Mouse (Mus musculus): ENCODE measurements around the gene Zbtb2. TPM values are rescaled to one million over a fixed set of nuclear protein-coding genes. Genes with fewer than 3 reads are reported as not detected.

The Zbtb2 gene
- polyA plus RNA-seq, 1 experiment from 2014 or later, result 14.5 TPM

DNA sequence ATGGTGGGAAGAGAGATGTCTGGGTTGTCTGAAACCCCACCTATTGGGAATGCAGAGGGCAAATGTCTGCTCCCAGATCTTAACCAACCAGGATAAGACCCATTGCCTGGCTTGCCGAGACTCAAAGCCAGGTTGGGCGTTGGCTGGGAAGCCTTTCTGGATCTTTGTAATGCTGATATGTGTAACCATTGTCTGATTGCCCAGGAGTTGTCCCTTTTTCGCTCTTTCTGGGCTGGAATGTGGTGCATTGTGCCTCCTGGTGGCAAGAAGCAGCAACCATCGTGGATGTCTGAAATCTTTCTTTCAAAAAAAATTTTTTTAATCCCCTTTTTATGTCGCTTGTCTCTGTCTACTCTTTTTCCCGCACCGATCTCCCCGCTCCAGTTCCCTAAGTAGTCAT is 54.6 kb downstream of the Zbtb2 start:
- Histone ChIP-seq H3K9ac (replicated peaks; ENCODE audit: low read depth, low read length) (no peak overlapping the region), H3K36me3 (ENCODE audit: control insufficient read depth, insufficient read depth, low read length) (no peaks in the 10 kb centered on the region), H3K27ac (ENCODE audit: low read length) (peak overlapping the region; percentile 68; the same call in 1 of the 2 replicates), H3K4me3 (ENCODE audit: low read depth, low read length) (peak overlapping the region; percentile 38; the same call in 1 of the 2 replicates), H3K27me3 (ENCODE audit: control insufficient read depth, insufficient read depth, low read length) (no peaks in the 10 kb centered on the region), H3K4me1 (ENCODE audit: control insufficient read depth, insufficient read depth, low read length) (0 out of 2 replicates have a peak, but pooled peaks cover 9% of the 10 kb centered on the region), H3K4me2 (replicated peaks; ENCODE audit: low read depth, low read length) (peak overlapping the region; percentile 60), H3K9me3 (ENCODE audit: control insufficient read depth, low read depth, low read length) (no peaks in the 10 kb centered on the region)
- WGBS, result 16% methylated on average over 8 of the region's 8 CpGs
- no peak for ATAC-seq (ENCODE audit: insufficient number of reproducible peaks, insufficient read depth, low FRiP score, low read depth)

DNA sequence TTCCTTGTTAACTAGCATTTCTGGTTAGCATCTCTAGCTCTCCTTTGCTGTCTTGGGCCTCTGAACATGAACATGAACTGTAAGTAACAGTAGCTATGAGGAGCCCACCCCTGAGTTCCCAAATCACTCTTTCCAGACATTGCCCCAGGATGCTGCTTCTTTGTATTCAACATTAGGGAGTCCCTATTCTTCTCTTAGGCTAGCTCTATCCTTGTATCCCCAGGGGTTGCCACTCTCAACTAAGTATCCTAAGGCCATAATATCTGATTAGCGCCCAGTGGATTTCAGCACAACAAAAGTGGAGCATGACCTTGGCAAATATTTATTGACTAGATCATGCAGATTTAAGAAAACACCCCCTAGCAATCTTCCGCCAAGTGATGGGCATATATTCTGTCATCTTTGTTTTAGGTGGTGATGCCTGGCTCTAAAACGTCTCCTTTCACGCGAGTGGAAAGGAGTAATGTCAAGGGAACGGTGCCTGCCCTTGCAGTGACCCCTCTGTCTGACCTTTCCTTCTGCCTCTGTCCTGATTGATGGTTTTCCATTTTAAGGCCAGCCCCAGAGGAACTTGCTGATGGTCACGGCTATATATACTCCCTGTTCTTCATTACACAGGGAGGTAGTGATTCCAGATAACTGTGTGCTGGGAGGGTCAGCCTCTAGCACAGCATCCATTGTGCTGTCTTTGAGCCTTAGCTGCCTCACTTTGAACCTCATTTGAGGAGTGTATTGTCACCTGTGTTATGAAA is 55.5 kb downstream of the Zbtb2 start:
- Histone ChIP-seq H3K4me1 (ENCODE audit: control insufficient read depth, insufficient read depth, low read length) (0 out of 2 replicates have a peak, but pooled peaks cover 9% of the 10 kb centered on the region), H3K9ac (replicated peaks; ENCODE audit: low read depth, low read length) (no peak overlapping the region), H3K36me3 (ENCODE audit: control insufficient read depth, insufficient read depth, low read length) (no peaks in the 10 kb centered on the region), H3K4me2 (replicated peaks; ENCODE audit: low read depth, low read length) (no peak overlapping the region), H3K27ac (ENCODE audit: low read length) (no peak overlapping the region), H3K27me3 (ENCODE audit: control insufficient read depth, insufficient read depth, low read length) (no peaks in the 10 kb centered on the region), H3K9me3 (ENCODE audit: control insufficient read depth, low read depth, low read length) (no peaks in the 10 kb centered on the region), H3K4me3 (ENCODE audit: low read depth, low read length) (no peak overlapping the region)
- WGBS, result 54% methylated on average over 7 of the region's 7 CpGs
- ATAC-seq (ENCODE audit: insufficient number of reproducible peaks, insufficient read depth, low FRiP score, low read depth), result no peak

- H3K9ac ChIP-seq (replicated peaks; ENCODE audit: low read depth, low read length), result no peak overlapping the region
- no peak overlapping the region for H3K27ac ChIP-seq (ENCODE audit: low read length)
- H3K9me3 ChIP-seq (ENCODE audit: control insufficient read depth, low read depth, low read length), result 0 out of 2 replicates have a peak, but pooled peaks cover 3% of the 10 kb centered on the region
- 84% methylated on average over 1 of the region's 1 CpGs for WGBS
- peaks cover 7% of the 10 kb centered on the region; the same call in 1 of the 2 replicates for H3K4me1 ChIP-seq (ENCODE audit: control insufficient read depth, insufficient read depth, low read length)
- no peak overlapping the region for H3K4me3 ChIP-seq (ENCODE audit: low read depth, low read length)
- no peak overlapping the region for H3K4me2 ChIP-seq (replicated peaks; ENCODE audit: low read depth, low read length)
- no peaks in the 10 kb centered on the region for H3K27me3 ChIP-seq (ENCODE audit: control insufficient read depth, insufficient read depth, low read length)
- ATAC-seq (ENCODE audit: insufficient number of reproducible peaks, insufficient read depth, low FRiP score, low read depth), result no peak
- no peaks in the 10 kb centered on the region for H3K36me3 ChIP-seq (ENCODE audit: control insufficient read depth, insufficient read depth, low read length)
These were observed 60.2 kb downstream of the Zbtb2 start for GRCm38 (mm10) chr10:4327716-4328115.

- Histone ChIP-seq H3K4me1 (ENCODE audit: control insufficient read depth, insufficient read depth, low read length) (peaks cover 7% of the 10 kb centered on the region; the same call in 1 of the 2 replicates), H3K27me3 (ENCODE audit: control insufficient read depth, insufficient read depth, low read length) (no peaks in the 10 kb centered on the region), H3K9ac (replicated peaks; ENCODE audit: low read depth, low read length) (no peak overlapping the region), H3K4me3 (ENCODE audit: low read depth, low read length) (no peak overlapping the region), H3K36me3 (ENCODE audit: control insufficient read depth, insufficient read depth, low read length) (no peaks in the 10 kb centered on the region), H3K9me3 (ENCODE audit: control insufficient read depth, low read depth, low read length) (0 out of 2 replicates have a peak, but pooled peaks cover 3% of the 10 kb centered on the region), H3K27ac (ENCODE audit: low read length) (peak overlapping the region; percentile 72; the same call in 1 of the 2 replicates), H3K4me2 (replicated peaks; ENCODE audit: low read depth, low read length) (no peak overlapping the region)
- 17% methylated on average over 5 of the region's 5 CpGs for WGBS
- ATAC-seq (ENCODE audit: insufficient number of reproducible peaks, insufficient read depth, low FRiP score, low read depth), result peak; percentile 43; the same call in 1 of the 2 replicates
These were observed 62.3 kb downstream of the Zbtb2 start for GRCm38 (mm10) chr10:4325562-4325961.

GRCm38 (mm10) chr10:4323885-4324284 is 64.0 kb downstream of the Zbtb2 start:
- Histone ChIP-seq H3K27me3 (ENCODE audit: control insufficient read depth, insufficient read depth, low read length) (no peaks in the 10 kb centered on the region), H3K9ac (replicated peaks; ENCODE audit: low read depth, low read length) (no peak overlapping the region), H3K9me3 (ENCODE audit: control insufficient read depth, low read depth, low read length) (0 out of 2 replicates have a peak, but pooled peaks cover 3% of the 10 kb centered on the region), H3K27ac (ENCODE audit: low read length) (no peak overlapping the region), H3K4me2 (replicated peaks; ENCODE audit: low read depth, low read length) (no peak overlapping the region), H3K36me3 (ENCODE audit: control insufficient read depth, insufficient read depth, low read length) (no peaks in the 10 kb centered on the region), H3K4me1 (ENCODE audit: control insufficient read depth, insufficient read depth, low read length) (peaks cover 7% of the 10 kb centered on the region; the same call in 1 of the 2 replicates), H3K4me3 (ENCODE audit: low read depth, low read length) (no peak overlapping the region)
- no peak for ATAC-seq (ENCODE audit: insufficient number of reproducible peaks, insufficient read depth, low FRiP score, low read depth)
- 75% methylated on average over 8 of the region's 8 CpGs for WGBS

Other genes with a start within 250 kb of the Zbtb2 start
- 59.0 and 64.0 TPM in 2 replicates for gene Akap12, start 121.7 kb downstream of the Zbtb2 start, polyA plus RNA-seq (2014; fragmentation: Nextera tagmentation; extraction: Ambion mirVana)
- 53.4 and 55.1 TPM in 2 replicates for gene Rmnd1, start 44.3 kb upstream of the Zbtb2 start, polyA plus RNA-seq (2014; fragmentation: Nextera tagmentation; extraction: Ambion mirVana)
- gene Armt1, start 44.4 kb upstream of the Zbtb2 start, polyA plus RNA-seq (2014; fragmentation: Nextera tagmentation; extraction: Ambion mirVana), result 16.6 and 18.5 TPM in 2 replicates
- 0.14 TPM in 1 of 2 replicates, not detected in the other for gene Ccdc170, start 94.4 kb upstream of the Zbtb2 start, polyA plus RNA-seq (2014; fragmentation: Nextera tagmentation; extraction: Ambion mirVana)
- gene Esr1, start 223.5 kb upstream of the Zbtb2 start, polyA plus RNA-seq (2014; fragmentation: Nextera tagmentation; extraction: Ambion mirVana), result 0.68 and 0.86 TPM in 2 replicates